Mouse (Mus musculus) brain, embryonic 18.5 days (tissue): ENCODE results near the gene Klhdc7a.
"Not testable (repeated sequence)": the region's sequence is repeated elsewhere in the genome, so short reads cannot be mapped to it uniquely, and the experiment has no call there.

Experiments used
- DNase-seq: peaks from one replicate; pipeline ENCODE4 v3.0.0-alpha.2; 2012; ENCODE audit warnings: low read depth, low spot score

Klhdc7a gene

GRCm38 (mm10) chr4:139967922-139968321 lies at the start of gene Klhdc7a:
Klhdc7a (minus strand) TSS chr4:139968026.
- no peak for DNase-seq

- DNase-seq: no peak
Measured at GRCm38 (mm10) chr4:140015916-140016315, 48.1 kb upstream of the Klhdc7a start.

GRCm38 (mm10) chr4:140010728-140011470 lies 43.1 kb upstream of the Klhdc7a start:
- no peak for DNase-seq

- no peak for DNase-seq
Measured at GRCm38 (mm10) chr4:140004932-140005331, 37.1 kb upstream of the Klhdc7a start.

- no peak for DNase-seq
Measured at GRCm38 (mm10) chr4:140004170-140004569, 36.3 kb upstream of the Klhdc7a start.

- no peak for DNase-seq
Measured at GRCm38 (mm10) chr4:140002069-140002468, 34.2 kb upstream of the Klhdc7a start.

- no peak for DNase-seq
Measured at GRCm38 (mm10) chr4:140000911-140001310, 33.1 kb upstream of the Klhdc7a start.

GRCm38 (mm10) chr4:139999033-139999432 lies 31.2 kb upstream of the Klhdc7a start:
- DNase-seq: no peak

- no peak for DNase-seq
Measured at GRCm38 (mm10) chr4:139995659-139996058, 27.8 kb upstream of the Klhdc7a start.

GRCm38 (mm10) chr4:139993111-139993755 lies 25.4 kb upstream of the Klhdc7a start:
- DNase-seq: no peak

- no peak for DNase-seq
Measured at GRCm38 (mm10) chr4:139986913-139987312, 19.1 kb upstream of the Klhdc7a start.

- DNase-seq: no peak
Measured at GRCm38 (mm10) chr4:139978716-139979115, 10.9 kb upstream of the Klhdc7a start.

- DNase-seq: no peak
Measured at GRCm38 (mm10) chr4:139977308-139977781, 9.5 kb upstream of the Klhdc7a start.

- no peak for DNase-seq
Measured at GRCm38 (mm10) chr4:139974506-139974905, 6.7 kb upstream of the Klhdc7a start.

- no peak for DNase-seq
Measured at GRCm38 (mm10) chr4:139967475-139967891, 343 bp downstream of the Klhdc7a start.

- no peak for DNase-seq
Measured at GRCm38 (mm10) chr4:139966981-139967380, 845 bp downstream of the Klhdc7a start.

- no peak for DNase-seq
Measured at GRCm38 (mm10) chr4:139965596-139966185, 2.1 kb downstream of the Klhdc7a start.

- no peak for DNase-seq
Measured at GRCm38 (mm10) chr4:139964406-139964805, 3.4 kb downstream of the Klhdc7a start.

- DNase-seq: no peak
Measured at GRCm38 (mm10) chr4:139963911-139964310, 3.9 kb downstream of the Klhdc7a start.

GRCm38 (mm10) chr4:139963059-139963458 lies 4.8 kb downstream of the Klhdc7a start:
- DNase-seq: no peak

GRCm38 (mm10) chr4:139961816-139962215 lies 6.0 kb downstream of the Klhdc7a start:
- no peak for DNase-seq

- DNase-seq: not testable (repeated sequence)
Measured at GRCm38 (mm10) chr4:139961329-139961728, 6.5 kb downstream of the Klhdc7a start.
